Mouse (Mus musculus) brown adipose tissue, adult 24 weeks (tissue): ENCODE results near the gene Kcnq1. TPM values are rescaled to one million over a fixed set of nuclear protein-coding genes. Genes with fewer than 3 reads are reported as not detected.

Experiments used
- H3K27ac ChIP-seq: fragments of 200-500 bp; replicated peaks from 2 replicates; pipeline ENCODE4 v1.5.1; 2012; ENCODE audit warnings: low read depth, mild to moderate bottlenecking, low read length
- H3K4me1 ChIP-seq: fragments of 200-500 bp; 2 replicates; pipeline ENCODE4 v1.6.1; 2012; ENCODE audit warnings: low read length, mixed read lengths; ENCODE audit not compliant: control insufficient read depth, insufficient read depth, insufficient read length
- H3K4me3 ChIP-seq: fragments of 200-500 bp; 2 replicates; pipeline ENCODE4 v1.5.1; 2012; ENCODE audit warnings: low read depth, mild to moderate bottlenecking, low read length, moderate library complexity; ENCODE audit not compliant: insufficient read depth
- polyA plus RNA-seq: library from polyadenylated mRNA; stranded (reverse); fragments of >200 nt; gene quantifications from 2 replicates; pipeline ENCODE4 v1.2.4, GENCODE M21; 2012; ENCODE audit not compliant: missing spikeins, insufficient read depth, insufficient read length

Gene Kcnq1
- polyA plus RNA-seq, 1 experiment, result 0.36 TPM

GRCm38 (mm10) chr7:143169371-143169770 is 63.2 kb downstream of the Kcnq1 start:
- H3K4me3 ChIP-seq, result no peak overlapping the region
- H3K27ac ChIP-seq, result no peak overlapping the region
- H3K4me1 ChIP-seq, result no peaks in the 10 kb centered on the region

- H3K27ac ChIP-seq, result no peak overlapping the region
- H3K4me3 ChIP-seq, result no peak overlapping the region
- no peaks in the 10 kb centered on the region for H3K4me1 ChIP-seq
Measured at GRCm38 (mm10) chr7:143172914-143173547, 66.9 kb downstream of the Kcnq1 start.

GRCm38 (mm10) chr7:143174633-143175032 is 68.5 kb downstream of the Kcnq1 start:
- Histone ChIP-seq H3K4me3 (no peak overlapping the region), H3K27ac (no peak overlapping the region), H3K4me1 (0 out of 2 replicates have a peak, but pooled peaks cover 5% of the 10 kb centered on the region)

DNA sequence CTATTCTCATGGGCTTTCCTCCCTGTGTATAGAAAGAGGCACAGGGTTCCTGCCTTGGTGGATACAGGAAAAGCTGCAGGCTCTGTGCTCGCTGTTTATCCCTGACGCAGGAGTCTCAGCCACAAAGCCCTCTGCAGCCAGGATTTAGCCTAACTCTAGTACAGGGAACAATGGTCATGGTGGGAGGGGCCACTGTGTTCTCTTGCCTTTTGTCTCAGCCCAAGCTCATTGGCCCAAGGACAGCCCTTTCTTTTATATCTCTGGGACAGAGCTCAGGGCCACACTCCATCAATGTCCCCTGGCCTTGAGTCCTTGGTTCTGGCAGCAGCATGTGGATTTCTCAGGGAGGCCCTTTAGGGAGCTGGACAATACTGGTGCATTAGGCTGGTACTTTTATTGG is 72.7 kb downstream of the Kcnq1 start:
- Histone ChIP-seq H3K27ac (no peak overlapping the region), H3K4me3 (no peak overlapping the region), H3K4me1 (peaks cover 13% of the 10 kb centered on the region; the same call in 1 of the 2 replicates)

GRCm38 (mm10) chr7:143180761-143181160 is 74.6 kb downstream of the Kcnq1 start:
- Histone ChIP-seq H3K4me1 (peaks cover 13% of the 10 kb centered on the region; the same call in 1 of the 2 replicates), H3K27ac (no peak overlapping the region), H3K4me3 (no peak overlapping the region)

GRCm38 (mm10) chr7:143181311-143181710 is 75.1 kb downstream of the Kcnq1 start:
- no peak overlapping the region for H3K27ac ChIP-seq
- peaks cover 13% of the 10 kb centered on the region; the same call in 1 of the 2 replicates for H3K4me1 ChIP-seq
- H3K4me3 ChIP-seq, result no peak overlapping the region

DNA sequence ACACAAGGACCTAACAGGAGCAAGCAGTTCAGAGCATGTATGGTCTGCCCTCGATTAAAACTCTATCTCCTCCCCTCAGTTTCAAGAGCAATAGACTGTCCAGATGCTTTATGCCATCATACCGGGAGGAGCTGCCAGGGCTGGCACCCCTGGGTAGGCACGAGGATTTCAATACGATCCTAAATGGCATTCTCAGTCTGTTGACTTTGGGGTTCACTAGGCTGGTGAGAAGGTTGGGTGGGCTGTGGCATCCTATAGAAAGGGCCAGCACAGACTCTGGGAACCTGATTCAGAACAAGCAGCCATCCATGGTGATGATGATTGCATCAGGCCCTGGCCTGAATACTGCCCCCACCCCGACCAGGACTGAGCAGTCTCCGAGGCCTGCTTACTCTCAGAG is 79.3 kb downstream of the Kcnq1 start:
- H3K4me3 ChIP-seq, result no peak overlapping the region
- peaks cover 9% of the 10 kb centered on the region; the same call in 1 of the 2 replicates for H3K4me1 ChIP-seq
- H3K27ac ChIP-seq, result no peak overlapping the region

DNA sequence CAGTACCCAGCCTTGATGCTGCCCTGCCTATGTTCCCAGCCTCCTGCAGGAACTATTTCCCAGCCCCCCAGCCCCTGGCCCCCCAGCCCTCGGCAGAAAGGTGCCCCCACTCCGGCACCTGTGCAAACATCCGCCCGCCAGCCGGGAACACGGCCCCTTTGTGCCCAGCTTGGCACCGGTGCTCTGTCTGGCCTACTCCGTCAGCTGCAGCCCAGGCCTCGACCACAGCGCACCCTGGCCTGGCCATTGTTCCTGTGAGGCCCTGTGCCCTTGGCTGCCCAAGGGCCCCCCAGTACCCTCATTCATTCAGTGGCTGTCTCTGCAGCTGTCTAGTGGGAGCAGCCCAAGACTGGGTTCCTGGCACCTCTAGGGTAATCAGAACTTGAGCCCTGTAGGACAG is 80.2 kb downstream of the Kcnq1 start:
- H3K4me1 ChIP-seq, result peaks cover 1% of the 10 kb centered on the region; the same call in 1 of the 2 replicates
- H3K4me3 ChIP-seq, result no peak overlapping the region
- H3K27ac ChIP-seq, result no peak overlapping the region

DNA sequence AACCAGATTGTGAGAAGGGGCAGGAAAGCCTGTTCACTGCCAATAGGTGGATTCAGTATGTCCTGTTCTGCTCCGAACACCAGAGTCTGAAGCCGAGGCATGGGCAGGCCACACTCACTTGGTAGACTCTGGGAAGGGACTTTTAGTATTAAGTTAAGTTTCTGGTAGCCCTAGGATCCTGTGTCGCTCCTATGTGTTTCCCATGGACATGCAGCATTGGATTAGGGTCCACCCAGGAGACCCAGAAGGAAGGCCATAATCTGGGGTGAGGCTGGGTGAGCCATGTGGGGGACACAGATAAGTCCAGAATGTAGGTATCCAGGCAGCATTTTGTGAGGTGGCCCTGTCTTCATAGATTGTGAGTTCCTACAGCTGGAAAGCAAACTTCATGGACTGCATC is 81.0 kb downstream of the Kcnq1 start:
- Histone ChIP-seq H3K4me1 (no peaks in the 10 kb centered on the region), H3K27ac (no peak overlapping the region), H3K4me3 (no peak overlapping the region)

DNA sequence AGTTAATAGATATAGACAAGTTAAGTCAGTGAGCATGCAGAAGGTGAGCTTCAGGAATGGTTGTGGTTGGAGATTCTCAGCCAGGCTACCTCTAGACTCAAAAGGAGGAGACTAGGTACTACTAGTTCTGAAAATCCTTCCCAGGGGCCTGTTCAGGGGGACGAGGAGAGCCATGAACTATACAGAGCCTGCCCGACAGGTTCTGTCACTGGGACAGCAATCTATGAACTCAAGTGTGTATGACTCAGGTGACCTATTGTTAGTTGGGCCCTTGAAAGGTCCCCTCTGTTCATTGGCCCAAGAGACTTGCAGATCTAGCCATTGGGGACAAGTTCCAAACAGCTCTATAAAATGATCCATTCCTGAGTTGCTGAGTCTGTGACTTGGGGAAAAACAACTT is 82.4 kb downstream of the Kcnq1 start:
- no peaks in the 10 kb centered on the region for H3K4me1 ChIP-seq
- no peak overlapping the region for H3K27ac ChIP-seq
- H3K4me3 ChIP-seq, result no peak overlapping the region

GRCm38 (mm10) chr7:143189965-143190722 is 84.0 kb downstream of the Kcnq1 start:
- H3K4me1 ChIP-seq, result no peaks in the 10 kb centered on the region
- H3K4me3 ChIP-seq, result no peak overlapping the region
- H3K27ac ChIP-seq, result no peak overlapping the region

DNA sequence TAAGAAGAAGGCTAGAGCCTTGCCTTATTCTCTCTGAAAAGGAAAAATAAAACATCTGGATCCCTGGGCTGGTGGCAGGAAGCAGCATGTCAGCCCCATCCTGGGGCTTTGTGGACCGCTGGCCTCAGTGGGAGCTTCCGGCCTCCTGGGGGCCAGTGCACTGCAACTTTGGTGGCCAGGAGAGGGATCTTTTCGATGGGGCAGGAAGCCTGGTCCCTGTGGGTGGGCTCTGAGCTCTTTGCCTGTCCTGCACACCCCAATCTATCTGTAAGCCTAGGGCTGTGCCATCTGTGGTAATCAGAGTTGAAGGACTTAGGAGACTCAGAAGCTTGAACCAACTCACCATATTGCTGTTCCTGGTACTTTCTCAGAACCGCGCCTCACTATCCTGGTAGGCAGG is 84.7 kb downstream of the Kcnq1 start:
- no peak overlapping the region for H3K27ac ChIP-seq
- H3K4me3 ChIP-seq, result no peak overlapping the region
- H3K4me1 ChIP-seq, result no peaks in the 10 kb centered on the region

- no peak overlapping the region for H3K27ac ChIP-seq
- H3K4me1 ChIP-seq, result no peaks in the 10 kb centered on the region
- no peak overlapping the region for H3K4me3 ChIP-seq
Measured at GRCm38 (mm10) chr7:143192392-143192791, 86.2 kb downstream of the Kcnq1 start.

GRCm38 (mm10) chr7:143194064-143194463 is 87.9 kb downstream of the Kcnq1 start:
- Histone ChIP-seq H3K4me1 (no peaks in the 10 kb centered on the region), H3K4me3 (no peak overlapping the region), H3K27ac (no peak overlapping the region)

DNA sequence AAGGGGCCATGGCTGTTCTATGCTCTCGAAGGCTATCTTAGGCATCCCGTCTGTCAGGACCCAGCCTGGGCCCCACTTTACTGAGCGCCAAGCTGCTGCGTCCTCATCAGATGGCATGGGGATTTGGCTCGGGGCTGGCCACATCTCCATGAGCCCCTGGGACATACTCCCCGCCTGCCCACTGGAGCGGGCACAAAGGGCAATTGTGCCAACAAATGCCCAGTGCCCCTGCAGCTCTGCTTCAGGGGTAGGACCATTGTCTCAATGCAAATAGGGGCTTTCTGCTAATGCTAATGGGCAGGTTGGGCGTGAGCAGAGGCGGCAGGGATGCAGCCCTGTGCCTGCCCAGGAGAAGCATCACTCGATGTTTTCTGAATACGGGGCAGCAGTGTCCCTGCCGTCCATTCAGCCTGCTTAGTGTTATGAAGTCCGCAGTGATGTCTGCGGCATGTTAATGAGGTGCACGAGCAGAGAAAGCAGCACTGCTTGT is 91.8 kb downstream of the Kcnq1 start:
- Histone ChIP-seq H3K27ac (no peak overlapping the region), H3K4me1 (no peaks in the 10 kb centered on the region), H3K4me3 (no peak overlapping the region)

DNA sequence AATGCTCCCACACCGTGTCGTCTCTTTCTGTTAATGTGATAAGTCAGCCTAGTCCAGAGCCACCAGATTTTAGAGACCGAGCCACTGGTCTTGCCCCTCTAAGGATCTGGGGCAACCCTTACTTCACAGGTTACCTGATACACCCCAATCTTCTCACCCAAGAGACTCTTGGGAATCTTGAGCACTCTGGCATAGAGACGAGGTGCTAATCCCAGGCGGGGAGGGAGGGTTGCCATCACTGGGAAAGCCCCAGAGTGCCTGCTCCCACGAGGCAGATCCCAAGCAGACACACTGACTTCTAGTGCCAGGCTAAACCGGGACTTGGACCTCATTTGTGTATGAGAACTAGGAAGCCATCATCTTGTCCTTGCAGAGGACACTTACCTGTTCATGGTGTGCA is 92.3 kb downstream of the Kcnq1 start:
- H3K4me3 ChIP-seq, result no peak overlapping the region
- no peak overlapping the region for H3K27ac ChIP-seq
- H3K4me1 ChIP-seq, result no peaks in the 10 kb centered on the region
